Mouse (Mus musculus) lung, postnatal 14 days (tissue): ENCODE results near the gene Afmid.
"Not testable (repeated sequence)": the region's sequence is repeated elsewhere in the genome, so short reads cannot be mapped to it uniquely, and the experiment has no call there.

Experiments used
- DNase-seq: peaks from one replicate; pipeline ENCODE4 v3.0.0; 2021

The Afmid gene

DNA sequence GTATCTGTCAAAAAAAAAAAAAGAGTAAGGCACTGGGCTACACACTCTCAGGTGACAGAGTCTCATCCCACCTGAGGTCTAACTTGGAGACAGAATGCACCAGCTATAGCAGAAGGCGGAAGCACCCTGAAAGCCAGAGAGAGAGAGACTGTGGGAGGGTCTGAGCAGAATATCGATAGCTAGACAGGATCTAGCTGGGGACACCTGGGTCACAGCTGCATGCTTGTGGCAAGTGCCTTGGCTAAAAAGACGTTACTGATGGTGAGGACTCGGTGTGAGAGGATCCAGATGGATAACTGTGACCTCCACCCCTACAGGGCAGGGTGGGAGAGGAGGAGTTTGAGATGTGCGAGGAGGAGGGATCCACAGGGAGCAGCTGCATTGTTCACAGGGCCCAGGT lies 28.8 kb upstream of the Afmid start:
- no peak for DNase-seq

DNA sequence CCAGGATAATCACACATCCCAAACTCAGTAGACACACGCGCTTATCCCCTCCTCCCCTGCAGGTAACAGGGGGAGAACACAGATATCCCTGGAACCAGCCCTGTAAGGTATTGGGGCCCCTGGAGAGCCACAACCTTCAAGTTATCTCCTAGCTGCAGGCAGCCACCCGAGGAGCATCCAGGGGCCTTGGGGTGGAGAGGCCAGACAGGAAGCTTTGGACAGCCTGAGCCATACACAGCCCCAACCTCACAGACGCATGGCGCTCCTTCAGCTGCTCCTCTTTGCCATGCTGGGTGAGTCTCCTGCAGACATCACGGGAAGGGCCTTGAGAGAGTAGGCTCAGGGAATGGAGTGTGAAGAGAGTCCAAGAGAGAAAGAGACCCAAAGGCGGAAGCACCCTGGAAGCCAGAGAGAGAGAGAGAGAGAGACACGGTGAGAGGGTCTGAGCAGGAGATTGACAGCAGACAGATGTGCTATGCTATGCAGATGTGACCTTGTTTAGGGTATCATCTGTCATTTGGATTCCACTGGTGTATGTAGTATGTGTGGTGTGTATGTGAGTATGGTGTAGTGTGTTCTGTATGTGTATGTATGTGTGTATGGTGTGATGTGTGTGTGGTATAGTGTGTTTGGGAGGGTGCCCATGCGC lies 28.1 kb upstream of the Afmid start, which contains the start of gene 6030468B19Rik:
Gene 6030468B19Rik, plus strand, starts transcription at position 150 of the 649 bp plus-strand sequence.
- no peak for DNase-seq

DNA sequence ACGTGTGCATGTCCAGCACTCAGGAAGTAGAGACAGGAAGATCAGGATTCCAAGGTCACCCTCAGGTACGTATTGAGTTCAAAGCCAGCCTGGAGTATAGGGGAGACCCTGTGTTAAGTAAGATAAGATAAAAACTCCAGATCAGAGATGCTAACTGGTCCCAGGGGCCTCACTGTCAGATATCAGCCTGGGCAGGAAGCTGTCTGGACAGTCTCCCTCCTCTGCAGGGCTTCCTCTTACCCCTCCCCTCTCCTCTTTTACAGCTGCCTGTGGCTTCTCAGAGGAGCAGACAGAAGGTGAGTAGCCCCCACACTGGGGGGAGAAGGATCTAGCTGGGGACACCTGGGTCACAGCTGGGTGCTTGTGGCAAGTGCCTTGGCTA lies 27.6 kb upstream of the Afmid start:
- DNase-seq, result no peak

DNA sequence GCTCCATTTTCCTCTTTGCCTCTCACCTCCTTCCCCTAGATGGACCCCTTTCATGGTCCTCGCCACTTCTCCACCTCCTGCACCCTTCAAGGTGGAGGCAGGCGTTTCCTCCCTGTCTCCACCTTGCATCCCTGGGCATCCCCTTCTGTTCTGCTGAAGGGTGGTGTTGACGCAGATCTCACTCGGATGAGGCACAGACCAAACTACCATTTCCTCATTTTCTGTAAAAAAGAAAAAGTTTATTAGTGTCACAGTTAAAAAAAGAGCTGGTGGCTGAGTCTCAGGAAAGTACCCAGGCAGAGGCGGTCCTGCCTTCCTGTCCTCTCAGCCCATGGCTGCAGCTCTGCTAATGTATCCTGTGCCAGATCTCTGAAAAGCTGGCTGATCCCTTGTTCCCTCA lies 26.6 kb upstream of the Afmid start:
- DNase-seq, result no peak

DNA sequence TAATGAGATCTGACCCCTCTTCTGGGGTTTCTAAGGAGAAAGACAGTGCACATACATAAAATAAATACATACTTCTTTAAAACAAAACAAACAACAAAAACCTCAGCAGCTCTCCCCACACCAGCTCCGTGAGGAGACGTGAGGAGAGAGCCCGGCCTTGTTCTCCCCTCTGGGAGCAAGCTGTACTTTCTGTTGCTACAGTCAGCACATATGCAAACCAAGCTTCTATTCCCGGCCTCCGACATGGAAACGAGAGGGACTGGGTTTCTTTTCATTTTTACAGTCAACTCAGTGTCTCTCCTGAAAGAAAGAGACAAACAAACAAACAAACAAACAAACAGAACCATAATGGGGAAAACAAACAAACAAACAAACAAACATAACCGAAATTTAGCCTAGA lies 25.7 kb upstream of the Afmid start:
- no peak for DNase-seq

DNA sequence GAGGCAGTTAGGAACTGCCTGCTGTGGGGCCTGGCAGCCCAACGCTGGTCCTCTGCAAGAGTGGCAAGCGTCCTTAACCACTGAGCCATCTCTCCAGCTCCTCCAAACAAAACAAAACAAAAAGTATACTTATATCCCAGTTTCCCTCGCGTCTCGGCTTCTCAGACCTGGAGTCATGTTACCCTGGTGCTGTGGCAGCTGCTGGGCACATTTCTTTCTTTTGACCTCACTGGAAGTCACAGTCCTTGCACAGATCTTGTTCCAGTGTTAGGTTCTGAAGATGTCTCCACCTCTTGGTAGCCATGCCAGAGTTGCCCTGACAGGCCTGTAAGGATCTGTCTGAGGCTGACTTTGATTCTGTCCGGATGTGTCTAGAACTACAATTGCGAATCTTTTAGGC lies 24.1 kb upstream of the Afmid start:
- no peak for DNase-seq

DNA sequence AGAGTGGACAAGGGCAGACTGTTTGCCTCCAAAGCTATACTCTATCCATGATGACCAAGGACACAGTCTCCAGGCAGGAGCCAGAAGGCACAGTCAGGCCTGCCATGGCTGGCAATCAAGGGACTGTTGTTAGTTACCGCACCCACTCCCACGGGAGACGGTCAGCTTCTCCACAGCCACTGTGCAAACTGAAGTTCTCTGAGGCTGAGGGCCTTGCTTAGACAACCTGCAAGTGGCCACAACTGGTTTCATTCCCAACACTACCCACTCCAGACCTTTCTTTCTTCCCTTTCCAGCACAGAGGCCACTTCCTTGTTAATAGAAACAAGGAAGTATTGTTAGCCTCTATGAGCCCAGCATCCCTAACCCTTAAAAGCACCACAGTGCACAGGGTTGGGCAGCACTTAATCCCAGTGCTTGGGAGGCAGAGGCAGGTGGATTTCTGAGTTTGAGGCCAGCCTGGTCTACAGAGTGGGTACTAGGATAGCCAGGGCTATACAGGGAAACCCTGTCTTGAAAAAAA lies 22.5 kb upstream of the Afmid start:
- no peak for DNase-seq

DNA sequence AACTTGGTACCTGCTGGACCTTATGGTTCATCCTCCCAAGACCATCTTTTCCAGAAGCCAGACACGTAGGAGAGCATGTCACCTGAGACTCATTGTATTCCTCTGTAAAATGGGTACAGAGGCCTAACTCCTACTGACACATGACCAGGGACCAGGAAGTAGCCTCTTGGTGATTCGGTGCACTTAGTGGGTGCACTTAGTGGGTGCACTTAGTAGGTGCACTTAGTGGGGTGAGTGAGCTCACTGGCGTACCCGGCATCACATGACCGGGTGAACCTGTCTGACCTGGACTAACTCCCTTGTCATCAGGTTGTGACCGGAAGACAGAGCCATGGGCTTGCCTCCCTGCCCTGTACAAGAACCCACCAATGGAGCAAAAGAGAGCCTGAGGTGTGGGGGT lies 18.9 kb upstream of the Afmid start:
- DNase-seq, result no peak

DNA sequence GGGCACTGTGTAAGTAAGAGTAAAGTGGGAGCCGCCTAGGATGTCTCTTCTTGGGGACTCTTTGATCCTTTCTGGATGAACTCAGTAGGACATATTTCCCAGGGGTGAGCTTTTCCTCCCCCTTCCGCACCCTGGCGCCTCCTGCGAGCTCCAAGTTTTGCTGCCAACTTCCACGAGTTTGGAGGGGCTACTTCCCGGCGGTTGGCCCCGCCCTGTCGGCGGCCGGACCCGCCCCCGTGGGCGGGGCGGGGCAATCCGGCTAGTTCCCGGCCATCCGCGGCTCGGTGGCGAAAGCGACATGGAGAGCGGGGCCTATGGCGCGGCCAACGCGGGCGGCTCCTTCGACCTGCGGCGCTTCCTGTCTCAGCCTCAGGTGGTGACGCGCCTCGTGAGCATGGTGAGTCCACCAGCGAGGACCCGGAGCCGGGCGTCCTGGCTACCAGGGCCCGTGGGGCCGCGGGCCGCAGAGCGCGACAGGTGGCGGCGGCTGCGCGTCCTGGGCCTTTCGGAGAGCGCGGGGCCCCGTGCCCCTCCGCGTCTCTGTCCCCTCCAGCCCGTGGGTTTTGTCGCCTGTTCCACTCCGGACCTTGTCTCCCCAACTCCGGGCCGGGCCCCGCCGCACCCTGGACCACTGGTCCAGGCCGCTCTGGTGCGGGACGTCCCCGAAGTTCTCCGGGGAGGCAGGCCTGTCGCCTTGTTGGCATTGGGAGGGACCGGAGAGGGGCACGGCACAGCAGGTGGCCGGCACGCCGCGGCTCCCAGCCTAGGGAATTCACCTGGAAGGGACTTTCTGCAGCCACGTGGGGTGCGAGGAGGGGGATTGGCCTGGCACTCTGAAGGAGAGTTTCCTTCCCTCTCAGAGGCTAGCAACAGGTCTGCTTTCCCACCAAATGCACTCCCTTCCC lies 16.1 kb upstream of the Afmid start, which contains the start of the genes Gm20708 and Syngr2:
Gene Gm20708, plus strand, starts transcription at position 262 of the 905 bp plus-strand sequence.
Gene Syngr2, plus strand, starts transcription at position 262 of the 905 bp plus-strand sequence.
- DNase-seq, result peak; percentile 80

DNA sequence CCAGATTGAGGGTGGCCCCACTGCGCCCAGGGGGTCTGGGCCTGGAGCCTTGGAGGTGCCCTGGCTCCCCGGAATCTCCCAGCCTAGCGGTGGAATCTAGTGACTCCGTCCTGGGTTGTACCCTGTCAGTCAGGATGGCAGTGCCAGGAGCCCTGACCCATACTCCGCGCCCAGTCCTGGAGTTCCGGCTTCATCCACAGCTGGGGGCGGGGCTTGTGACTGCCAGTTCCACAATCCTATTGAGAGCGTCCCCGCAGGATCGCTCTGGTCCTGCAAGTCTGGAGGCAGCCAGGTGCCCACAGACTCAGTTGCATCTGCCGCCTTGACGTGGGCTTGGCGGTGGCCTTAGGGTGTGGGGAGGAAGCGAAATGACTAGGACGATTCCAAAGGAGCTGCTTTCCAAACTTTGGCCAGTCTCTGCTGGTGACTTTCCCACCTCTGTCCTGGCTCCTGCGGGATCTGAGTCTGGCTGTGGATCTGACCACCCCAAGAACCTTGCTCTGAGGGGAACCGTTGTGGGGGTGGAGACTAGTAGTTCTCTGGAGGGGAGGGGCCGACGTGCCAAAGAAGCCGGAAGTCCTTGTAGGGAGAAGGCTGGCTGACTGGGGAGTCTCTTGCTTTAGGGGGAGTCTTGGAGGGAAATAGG lies 15.2 kb upstream of the Afmid start:
- peak; percentile 91 for DNase-seq

DNA sequence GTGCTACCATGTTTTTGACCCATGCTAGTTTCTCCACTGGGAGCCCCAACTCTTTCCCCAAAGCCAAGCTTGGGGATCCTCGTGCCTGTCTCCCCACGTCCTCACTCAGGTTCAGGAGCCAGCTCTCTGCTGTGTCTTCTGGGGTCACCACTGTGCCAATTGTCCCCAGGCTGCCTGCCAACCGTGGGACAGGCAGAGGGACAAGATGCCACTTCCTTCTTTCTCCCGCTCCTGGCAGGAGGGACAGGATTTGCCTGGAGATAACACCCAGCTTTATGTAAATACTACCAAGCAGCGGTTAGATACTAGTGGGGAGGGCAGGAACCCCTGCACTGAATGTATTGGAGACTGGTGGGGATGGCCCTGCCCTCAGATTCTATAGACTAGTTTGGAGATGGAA lies 11.9 kb upstream of the Afmid start:
- peak; percentile 30 for DNase-seq

DNA sequence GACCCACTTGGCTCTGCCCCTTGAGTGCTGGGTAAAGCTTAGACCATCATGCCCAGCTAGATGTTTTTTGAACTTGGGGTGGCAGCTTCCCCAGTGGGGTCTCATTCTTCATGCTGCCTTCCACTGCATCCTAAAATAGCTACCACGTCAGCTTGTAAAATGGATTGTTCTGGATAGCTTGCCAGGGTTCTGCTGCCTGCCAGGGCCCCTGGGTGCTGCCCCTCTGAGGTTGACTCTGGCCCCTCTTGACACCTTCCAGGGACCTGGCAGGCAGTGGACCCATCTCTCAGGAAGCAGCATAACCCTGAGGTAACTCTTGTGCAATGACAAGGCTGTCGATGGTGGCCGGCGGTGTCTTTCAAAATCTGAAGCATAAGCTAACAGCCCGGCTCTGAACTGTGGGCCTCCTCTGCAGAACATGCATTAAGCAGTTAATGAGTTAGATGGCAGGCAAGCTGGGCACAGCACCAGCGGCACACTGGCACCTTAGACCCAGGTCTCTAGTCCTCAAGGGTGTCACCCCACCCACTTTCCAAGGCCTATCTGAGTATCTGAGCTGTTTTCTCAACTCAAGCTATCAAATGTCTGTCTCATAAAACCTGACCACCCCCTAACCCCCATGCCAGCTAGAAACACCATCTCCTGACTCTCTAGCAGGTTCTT lies 10.9 kb upstream of the Afmid start:
- no peak for DNase-seq

DNA sequence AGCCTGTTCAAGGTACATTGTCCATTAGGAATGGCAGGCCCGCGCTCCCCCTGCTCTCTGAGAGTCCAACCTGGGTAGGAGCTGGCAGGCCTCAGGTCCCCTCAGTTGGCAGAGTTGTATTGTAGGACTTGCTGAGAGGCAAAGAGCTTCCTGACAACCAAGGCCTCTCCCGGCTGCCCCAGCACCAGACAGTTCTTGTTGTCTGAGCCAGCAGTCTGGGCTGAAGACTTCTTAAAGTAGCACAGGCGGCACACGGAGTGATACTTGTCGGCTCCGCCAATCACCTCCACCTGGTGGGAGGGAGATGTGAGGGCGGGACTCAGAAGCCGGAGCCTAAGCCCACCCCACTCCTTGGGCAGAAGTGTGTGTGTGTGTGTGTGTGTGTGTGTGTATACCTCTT lies 9.9 kb upstream of the Afmid start:
- DNase-seq, result not testable (repeated sequence)

DNA sequence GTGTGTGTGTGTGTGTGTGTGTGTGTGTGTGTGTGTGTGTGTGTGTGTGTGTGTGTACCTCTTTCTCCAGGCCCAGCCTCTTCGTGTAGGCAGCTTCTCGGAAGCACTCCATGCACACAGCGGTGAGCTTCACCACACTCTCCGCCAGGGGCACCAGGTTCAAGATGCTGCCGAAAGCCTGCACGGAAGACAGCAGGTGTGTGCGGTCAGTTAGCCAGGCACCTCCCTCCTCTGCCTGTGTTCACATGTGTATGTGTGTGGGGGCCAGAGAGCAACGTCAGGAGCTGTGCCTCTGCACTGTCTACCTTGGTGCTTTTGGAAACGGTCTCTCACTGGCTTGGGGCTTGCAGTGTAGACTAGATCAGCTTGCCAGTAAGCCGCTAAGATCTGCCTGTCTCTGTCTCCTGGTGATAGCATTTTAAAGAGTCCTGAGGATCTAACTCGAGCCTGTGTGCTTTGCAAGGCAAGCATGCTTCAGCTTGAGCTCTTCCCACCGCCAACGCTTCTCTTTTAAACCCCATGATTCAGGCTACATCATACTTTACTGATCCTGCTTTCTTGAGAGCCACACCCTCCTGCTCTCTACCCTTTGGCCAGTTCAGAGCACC lies 9.2 kb upstream of the Afmid start:
- no peak for DNase-seq

DNA sequence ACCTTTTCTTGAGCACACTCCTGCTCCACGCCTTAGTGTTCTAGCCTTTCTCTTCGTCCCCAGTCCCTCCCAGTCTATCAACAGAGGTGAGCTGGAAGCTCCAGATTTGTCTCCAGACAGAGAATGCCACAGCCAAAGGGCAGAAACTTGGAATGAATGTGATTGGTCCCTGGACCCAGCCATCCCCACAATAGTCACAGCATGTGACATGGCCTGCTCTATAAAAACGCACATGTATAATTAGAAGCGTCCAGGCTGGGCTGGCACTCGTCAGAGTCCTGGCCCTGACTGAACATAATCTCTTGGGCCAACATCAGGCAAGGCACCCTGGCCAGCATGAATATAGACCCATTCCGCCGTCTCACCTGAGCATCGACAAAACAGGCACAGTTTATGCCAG lies 6.6 kb upstream of the Afmid start:
- DNase-seq, result no peak

DNA sequence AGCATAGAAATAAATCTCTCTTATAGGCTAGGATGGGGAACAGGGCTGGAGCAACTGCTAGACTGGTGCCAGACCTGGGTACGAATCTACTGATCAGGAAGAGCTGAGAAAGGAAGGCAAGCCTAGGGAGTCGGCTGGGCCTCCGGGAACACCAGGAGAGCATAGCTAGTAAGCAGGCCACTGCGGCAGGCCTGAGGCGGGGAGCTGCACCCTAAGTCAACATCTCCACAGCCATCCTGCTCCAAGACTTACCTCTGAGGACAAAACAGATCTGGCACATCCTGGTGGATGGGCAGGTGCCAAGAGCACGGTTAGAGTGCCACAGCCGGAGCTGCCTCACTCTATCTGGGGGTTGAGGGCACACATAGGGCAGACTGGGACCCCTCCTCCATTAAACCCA lies 5.6 kb upstream of the Afmid start:
- no peak for DNase-seq

DNA sequence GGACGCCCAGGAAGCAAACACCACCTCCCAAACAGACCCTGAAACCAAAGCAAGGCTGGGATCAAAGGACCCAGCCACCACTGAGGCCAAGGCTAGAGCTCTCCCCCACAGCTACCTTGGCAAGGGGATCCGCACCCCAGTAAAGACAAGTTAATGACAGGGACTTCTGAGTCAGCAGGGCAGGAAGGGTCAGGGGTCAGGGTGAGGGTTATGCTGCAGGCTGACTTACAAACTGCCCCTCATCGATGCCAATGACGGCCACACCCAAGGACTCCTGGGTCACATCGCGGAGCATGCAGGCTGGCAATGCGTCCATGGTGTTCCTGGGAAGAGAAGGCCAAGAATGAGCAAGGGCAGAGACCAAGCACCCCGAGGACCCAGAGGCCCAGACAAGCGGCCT lies 3.9 kb upstream of the Afmid start:
- no peak for DNase-seq

DNA sequence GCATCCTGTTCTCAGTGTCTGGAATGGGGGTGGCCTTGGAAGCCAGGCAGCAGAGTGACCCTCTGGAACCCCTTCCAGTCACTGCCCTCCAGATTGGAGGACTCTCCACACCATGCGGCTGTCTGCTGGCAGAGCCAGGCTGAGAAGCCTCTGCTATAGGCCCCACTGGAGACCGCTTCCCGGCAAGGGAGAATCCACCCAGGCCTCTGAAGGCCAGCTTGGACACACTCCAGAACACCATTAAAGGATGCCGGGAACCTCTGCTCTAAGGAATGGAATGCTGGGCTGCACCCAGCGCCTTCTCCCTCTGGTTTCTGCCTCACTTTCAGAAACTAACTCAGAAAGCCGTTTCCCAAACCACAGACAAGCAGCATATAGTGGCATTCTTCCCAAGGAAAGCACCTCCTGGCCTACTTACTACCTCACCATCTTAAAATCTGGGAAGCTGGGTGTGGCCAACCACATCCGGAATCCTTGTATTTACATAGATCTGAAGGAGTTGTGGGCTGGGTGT lies 2.9 kb upstream of the Afmid start:
- DNase-seq, result peak; percentile 63

DNA sequence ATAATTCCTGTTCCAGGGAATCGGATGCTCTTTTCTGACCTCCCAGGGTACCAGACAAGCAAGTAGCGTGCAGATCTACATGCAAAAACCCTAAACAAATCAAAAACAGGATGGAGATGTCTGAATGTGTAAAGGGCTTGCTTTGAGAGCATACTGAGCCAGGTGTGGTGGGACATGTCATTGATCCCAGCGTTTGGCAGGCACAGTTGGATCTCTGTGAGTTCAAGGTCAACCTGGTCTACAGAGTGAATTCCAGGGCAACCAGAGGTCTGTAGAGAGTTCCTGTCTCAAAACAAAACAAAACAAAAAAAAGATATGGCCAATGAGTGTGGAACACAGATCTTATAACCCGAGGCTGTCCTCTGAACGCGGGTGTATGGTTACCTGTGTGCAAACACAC lies 2.3 kb upstream of the Afmid start:
- DNase-seq, result no peak

DNA sequence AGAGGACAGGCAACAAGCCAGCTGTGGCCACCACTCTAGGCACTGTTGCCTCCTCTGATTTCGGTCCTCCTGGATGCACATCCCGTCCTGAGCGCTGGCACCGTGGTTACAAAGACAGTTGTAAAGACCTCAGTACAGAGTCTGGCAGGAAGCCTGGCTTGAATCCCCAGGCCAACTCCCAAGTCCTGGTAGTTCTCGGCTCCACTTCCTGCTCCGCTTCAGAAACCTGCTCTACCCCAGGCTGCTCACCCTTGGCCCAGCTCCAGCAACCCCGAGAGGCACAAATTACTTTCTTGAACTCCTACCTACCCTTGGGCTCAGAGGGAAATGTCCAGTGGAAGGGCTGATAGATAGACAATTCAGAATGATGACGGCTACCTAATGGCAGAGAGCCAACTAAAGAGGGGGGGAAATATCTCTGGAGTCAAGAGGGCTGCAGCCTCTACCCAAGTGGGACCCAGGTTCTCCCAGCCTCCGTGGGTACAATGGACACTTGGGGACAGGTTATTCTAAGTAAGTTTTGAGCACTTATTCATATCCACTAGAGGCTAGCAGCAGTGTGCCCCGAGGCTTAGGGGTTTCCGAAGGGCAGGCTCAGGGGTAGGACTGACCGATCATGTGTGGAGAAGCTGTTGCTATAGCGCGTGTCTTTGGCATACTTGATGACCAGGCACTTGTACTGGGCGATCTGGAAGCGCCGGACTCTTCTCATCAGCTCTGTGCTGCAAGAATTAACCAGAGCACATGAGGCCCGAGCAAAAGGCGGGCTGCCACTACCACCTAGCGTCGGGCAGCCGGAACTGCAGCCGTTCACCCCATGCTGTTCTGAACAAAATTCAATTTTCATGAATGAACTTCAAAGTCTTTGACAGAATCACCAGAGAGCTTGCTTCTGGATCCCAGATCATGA lies 1.4 kb upstream of the Afmid start:
- peak; percentile 86 for DNase-seq

DNA sequence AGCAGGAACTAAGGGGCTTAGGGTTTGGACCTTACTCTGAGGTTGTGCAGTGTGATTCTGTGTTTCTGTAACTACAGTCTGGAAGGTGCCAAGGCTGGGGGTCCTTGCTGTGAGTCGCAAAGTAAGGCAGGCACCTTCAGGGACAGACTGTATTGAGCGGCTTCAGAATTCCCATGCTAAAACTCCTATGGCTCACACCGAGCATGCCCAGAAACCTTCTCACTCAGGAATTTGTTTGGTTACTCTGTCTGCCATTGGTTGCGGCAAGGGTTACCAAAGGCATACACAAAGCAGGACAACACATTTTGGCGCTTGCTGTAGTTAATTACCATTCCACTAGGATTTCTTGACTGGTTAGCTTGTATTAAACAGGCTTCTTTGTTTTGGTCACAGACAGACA lies 440 bp downstream of the Afmid start:
- no peak for DNase-seq
